Mouse (Mus musculus) midbrain, embryonic 16.5 days (tissue): ENCODE data around the gene Slc25a21. TPM values are rescaled to one million over a fixed set of nuclear protein-coding genes. Genes with fewer than 3 reads are reported as not detected.

Experiments used
- ATAC-seq: fragments of 200-750 bp; cut with Nextera tagmentation; 2 replicates; pipeline ENCODE4 v1.8.0; 2017; ENCODE audit warnings: moderate TSS enrichment
- H3K27ac ChIP-seq: fragments of 300-500 bp; sonication (generic); 2 replicates; pipeline ENCODE4 v1.5.1; 2014; ENCODE audit warnings: mild to moderate bottlenecking, low read length, mixed read lengths
- H3K27me3 ChIP-seq: fragments of 300-500 bp; sonication (generic); 2 replicates; pipeline ENCODE4 v1.6.1; 2014; ENCODE audit warnings: low read depth, low read length, mixed read lengths; ENCODE audit not compliant: control insufficient read depth, insufficient read depth
- H3K36me3 ChIP-seq: fragments of 300-500 bp; sonication (generic); 2 replicates; pipeline ENCODE4 v1.6.1; 2014; ENCODE audit warnings: mild to moderate bottlenecking, low read length, moderate library complexity, mixed read lengths; ENCODE audit not compliant: control insufficient read depth, insufficient read depth
- H3K4me1 ChIP-seq: fragments of 300-500 bp; sonication (generic); 2 replicates; pipeline ENCODE4 v1.6.1; 2014; ENCODE audit warnings: mild to moderate bottlenecking, low read length, mixed read lengths; ENCODE audit not compliant: control insufficient read depth, insufficient read depth
- H3K4me2 ChIP-seq: fragments of 300-500 bp; sonication (generic); 2 replicates; pipeline ENCODE4 v1.6.1; 2014; ENCODE audit warnings: mild to moderate bottlenecking, low read length, mixed read lengths
- H3K4me3 ChIP-seq: fragments of 300-500 bp; sonication (generic); 2 replicates; pipeline ENCODE4 v1.5.1; 2014; ENCODE audit warnings: low read depth, mild to moderate bottlenecking, low read length, moderate library complexity, mixed read lengths
- H3K9ac ChIP-seq: fragments of 300-500 bp; sonication (generic); 2 replicates; pipeline ENCODE4 v1.6.1; 2014; ENCODE audit warnings: low read depth, low read length, mixed read lengths
- H3K9me3 ChIP-seq: fragments of 300-500 bp; sonication (generic); replicated peaks from 2 replicates; pipeline ENCODE4 v1.6.1; 2014; ENCODE audit warnings: mild to moderate bottlenecking, low read length, mixed read lengths; ENCODE audit not compliant: control insufficient read depth, poor library complexity, severe bottlenecking
- WGBS: fragments of 180-500 bp; shearing (Covaris S2); extraction: QIAGEN DNeasy Blood & Tissue Kit; methylation state at CpG from one replicate; pipeline ENCODE4 v1.1.7; 2014; 5-methylcytosine and 5-hydroxymethylcytosine counted together
- polyA plus RNA-seq: library from polyadenylated mRNA; unstranded; fragments of >200 nt; fragmentation: Nextera tagmentation; extraction: Ambion mirVana; gene quantifications from 2 replicates; pipeline ENCODE4 v1.2.1, GENCODE M21; 2015

The Slc25a21 gene
- polyA plus RNA-seq, 1 experiment from 2014 or later, result 0.26 TPM

DNA sequence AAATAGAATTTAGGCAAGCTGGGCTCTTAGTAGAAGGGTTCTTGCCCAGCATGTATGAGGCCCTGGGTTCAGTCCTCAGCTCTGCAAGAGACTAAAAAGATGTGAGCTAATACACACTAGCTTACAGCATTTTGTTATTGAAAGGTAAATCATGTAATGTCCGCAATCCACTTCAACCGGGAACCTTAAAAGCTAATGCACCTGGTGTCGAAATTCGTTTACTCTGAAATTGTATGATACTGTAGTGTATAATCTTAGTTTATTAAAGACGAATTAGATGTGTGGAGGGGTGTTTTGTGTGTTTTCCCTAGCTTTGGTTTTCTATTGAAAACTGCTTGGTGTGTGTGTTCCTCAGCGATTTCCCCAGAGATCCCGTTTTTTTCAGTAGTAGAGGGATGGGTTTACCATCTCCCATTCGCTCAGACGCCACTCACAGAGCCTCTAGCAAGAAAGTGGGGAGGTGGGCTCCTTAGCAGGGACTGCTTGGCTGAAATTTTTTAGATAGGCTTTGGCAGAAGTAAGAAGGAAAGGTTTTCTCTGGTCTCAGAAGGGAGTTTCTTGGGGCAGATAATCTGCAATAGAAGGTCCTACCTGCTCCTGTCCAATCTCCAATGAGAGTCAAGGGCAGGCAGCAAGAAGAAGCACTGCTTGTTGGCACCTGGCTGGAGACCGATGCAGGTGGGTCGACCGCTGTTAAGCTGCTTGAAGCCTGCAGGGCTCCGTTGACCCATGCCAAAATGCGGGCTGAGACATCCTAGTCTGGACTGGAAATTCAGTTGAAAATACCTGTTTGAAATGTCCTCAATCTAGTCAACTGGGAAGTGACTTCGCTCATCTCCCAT lies 509.4 kb downstream of the Slc25a21 start:
- Histone ChIP-seq H3K4me2 (no peak overlapping the region), H3K9me3 (no peaks in the 10 kb centered on the region; the same call in 1 of the 2 replicates), H3K36me3 (no peaks in the 10 kb centered on the region), H3K27me3 (peaks cover 71% of the 10 kb centered on the region), H3K9ac (no peak overlapping the region), H3K4me3 (no peak overlapping the region), H3K4me1 (no peaks in the 10 kb centered on the region), H3K27ac (no peak overlapping the region)
- 4% methylated on average over 15 of the region's 15 CpGs for WGBS
- ATAC-seq, result no peak

DNA sequence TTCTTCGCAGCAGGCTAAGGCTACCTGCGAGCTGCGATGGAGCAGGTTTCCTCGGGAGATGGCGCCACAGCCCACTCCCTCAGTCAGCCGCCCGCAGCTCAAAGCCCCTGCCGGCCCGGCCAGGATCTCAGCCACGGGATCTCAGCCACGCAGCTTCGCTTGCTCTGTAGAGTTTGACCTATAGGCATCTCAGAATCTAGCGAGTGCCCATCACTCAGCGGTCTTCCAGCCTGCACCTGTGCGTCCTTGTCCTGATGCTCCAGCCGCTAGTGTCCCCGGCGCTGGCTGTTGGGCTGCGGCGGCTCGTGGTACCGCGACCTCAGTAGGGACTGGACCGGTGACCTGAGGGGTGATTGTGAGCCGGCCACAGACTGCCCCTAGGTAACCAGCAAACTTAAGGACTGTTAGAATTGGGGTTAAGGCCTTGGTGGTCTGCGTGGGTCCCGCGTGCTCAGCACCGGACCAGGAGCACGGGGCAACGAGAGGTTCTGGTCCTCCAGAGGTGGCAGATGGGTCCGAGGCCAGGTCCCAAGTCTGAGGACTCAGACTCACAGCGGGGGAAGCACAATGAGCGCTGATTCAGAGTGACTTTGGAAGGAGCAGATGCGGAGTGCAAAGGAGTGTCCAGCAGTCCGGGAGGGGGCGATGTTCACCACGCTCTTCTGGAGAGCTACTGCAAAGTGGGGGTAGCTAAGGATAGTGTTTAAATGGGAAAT lies 516.0 kb downstream of the Slc25a21 start:
- Histone ChIP-seq H3K27ac (no peak overlapping the region), H3K9me3 (no peaks in the 10 kb centered on the region), H3K4me1 (peaks cover 9% of the 10 kb centered on the region), H3K4me2 (peak overlapping the region; percentile 57), H3K9ac (0 out of 2 replicates have a peak overlapping the region, but pooled peaks have one; percentile 21), H3K27me3 (peaks cover 76% of the 10 kb centered on the region), H3K4me3 (peak overlapping the region; percentile 33), H3K36me3 (no peaks in the 10 kb centered on the region)
- under 1% methylated on average over 38 of the region's 38 CpGs for WGBS
- ATAC-seq, result peak; percentile 76

DNA sequence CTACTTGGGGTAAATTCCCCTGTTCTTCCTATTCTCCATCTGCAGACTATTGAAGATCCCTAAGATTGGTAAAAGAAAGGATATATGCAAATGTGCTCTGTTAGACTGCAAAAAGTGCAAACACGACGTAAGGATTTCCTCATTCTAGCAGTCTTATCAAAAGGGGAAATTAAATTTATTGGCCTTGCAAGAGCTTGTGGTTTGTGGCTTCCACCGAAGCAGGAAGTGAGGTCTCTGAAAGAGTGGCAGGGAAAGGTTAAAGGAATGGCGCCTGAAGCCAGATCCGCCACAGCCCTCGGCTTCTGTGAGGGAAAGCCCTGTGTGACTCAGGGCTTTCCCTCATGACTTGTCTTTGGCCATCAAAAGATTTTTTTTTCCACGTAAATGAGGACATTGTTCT lies 519.7 kb downstream of the Slc25a21 start:
- H3K4me2 ChIP-seq, result no peak overlapping the region
- peaks cover 44% of the 10 kb centered on the region for H3K27me3 ChIP-seq
- no peak overlapping the region for H3K9ac ChIP-seq
- 73% methylated on average over 7 of the region's 7 CpGs for WGBS
- H3K9me3 ChIP-seq, result no peaks in the 10 kb centered on the region
- peaks cover 9% of the 10 kb centered on the region for H3K4me1 ChIP-seq
- H3K27ac ChIP-seq, result no peak overlapping the region
- H3K4me3 ChIP-seq, result no peak overlapping the region
- no peaks in the 10 kb centered on the region for H3K36me3 ChIP-seq
- no peak for ATAC-seq

DNA sequence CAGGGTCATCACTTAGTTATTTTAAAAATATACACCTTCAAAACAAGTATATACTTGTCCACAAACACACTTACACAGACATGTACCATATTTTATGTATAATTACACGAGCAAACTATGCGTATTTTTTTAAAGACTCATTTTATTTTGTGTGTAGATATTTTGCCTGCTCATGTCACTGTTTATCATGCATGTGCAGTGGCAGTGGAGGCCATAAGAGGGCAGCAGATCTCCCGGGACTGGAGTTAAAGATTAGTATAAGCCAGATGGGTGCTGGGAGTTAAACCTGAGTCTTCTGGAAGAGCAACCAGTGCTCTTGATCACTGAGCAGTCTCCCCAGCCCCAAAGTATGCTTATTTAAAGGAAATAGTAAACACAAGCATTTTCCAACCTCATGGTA lies 522.5 kb downstream of the Slc25a21 start:
- no peak overlapping the region for H3K4me2 ChIP-seq
- ATAC-seq, result no peak
- no peaks in the 10 kb centered on the region for H3K4me1 ChIP-seq
- no peak overlapping the region for H3K4me3 ChIP-seq
- H3K36me3 ChIP-seq, result no peaks in the 10 kb centered on the region
- 39% methylated on average over 3 of the region's 3 CpGs for WGBS
- no peak overlapping the region for H3K27ac ChIP-seq
- H3K27me3 ChIP-seq, result peaks cover 16% of the 10 kb centered on the region
- H3K9me3 ChIP-seq, result no peaks in the 10 kb centered on the region
- no peak overlapping the region for H3K9ac ChIP-seq

DNA sequence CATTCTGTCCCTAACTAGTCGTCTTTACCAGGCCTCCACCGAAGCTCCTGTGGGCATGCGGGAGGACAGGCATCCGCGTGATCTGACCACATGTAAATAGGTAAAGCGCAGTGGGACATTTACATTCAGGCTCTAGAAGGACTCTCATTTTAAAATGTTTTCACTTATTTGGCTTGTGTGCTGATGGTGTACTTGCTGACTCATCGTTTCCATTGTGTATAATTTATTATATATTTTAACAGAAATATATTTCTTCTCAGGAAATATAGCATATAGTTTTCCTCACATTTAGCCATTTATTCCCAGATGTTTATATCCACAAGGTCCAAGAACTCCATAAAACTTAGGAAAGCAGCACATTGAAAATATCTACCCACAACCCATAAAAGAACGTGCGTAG lies 526.5 kb downstream of the Slc25a21 start:
- WGBS, result 92% methylated on average over 9 of the region's 9 CpGs

DNA sequence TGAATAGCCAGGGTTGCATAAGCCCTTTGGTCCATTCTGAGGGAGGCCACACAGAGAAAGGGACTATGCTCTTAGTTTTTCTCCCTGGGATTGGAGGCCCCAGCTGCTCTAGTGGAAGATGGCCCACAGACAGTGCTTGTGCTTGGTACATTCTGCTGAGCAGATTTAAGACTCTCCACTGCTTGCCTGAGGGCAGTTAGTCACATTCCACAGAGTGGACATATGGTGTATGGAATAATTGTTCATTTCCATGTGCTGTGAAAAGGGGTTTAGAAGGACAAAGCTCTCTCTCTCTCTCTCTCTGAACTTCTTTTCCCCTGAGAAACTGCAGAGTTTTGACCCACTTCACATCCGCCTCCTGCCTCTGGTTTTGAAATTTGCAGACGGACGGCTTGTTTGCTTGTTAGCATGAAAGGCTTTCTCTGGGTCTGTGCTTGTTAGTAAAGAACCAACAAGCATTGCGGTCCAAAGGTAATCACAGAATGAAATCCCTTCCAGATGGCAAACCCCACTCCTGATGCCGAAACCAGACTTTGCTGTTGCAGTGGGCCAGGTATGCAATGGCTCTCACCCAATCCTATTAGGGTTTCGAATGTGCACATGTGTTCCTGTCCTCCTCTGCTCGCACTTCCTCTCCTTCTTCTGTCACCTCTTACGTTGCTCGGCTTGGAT lies 527.7 kb downstream of the Slc25a21 start:
- Histone ChIP-seq H3K9ac (no peak overlapping the region), H3K4me1 (no peaks in the 10 kb centered on the region), H3K4me3 (no peak overlapping the region), H3K27me3 (no peaks in the 10 kb centered on the region), H3K9me3 (no peaks in the 10 kb centered on the region), H3K4me2 (no peak overlapping the region), H3K36me3 (no peaks in the 10 kb centered on the region), H3K27ac (no peak overlapping the region)
- 70% methylated on average over 9 of the region's 9 CpGs for WGBS
- no peak for ATAC-seq

More for the DNA sequence above, 526.5 kb downstream of the Slc25a21 start:
- Histone ChIP-seq H3K9me3 (no peaks in the 10 kb centered on the region), H3K27me3 (no peaks in the 10 kb centered on the region), H3K4me2 (no peak overlapping the region), H3K36me3 (no peaks in the 10 kb centered on the region), H3K9ac (no peak overlapping the region), H3K4me3 (no peak overlapping the region), H3K4me1 (no peaks in the 10 kb centered on the region), H3K27ac (no peak overlapping the region)
- ATAC-seq, result no peak

Other genes with a start within 250 kb of the Slc25a21 start
- 27.3 and 29.9 TPM in 2 replicates for gene Prps1l3, start 32.9 kb upstream of the Slc25a21 start, polyA plus RNA-seq
- gene Mipol1, start 33.0 kb upstream of the Slc25a21 start, polyA plus RNA-seq, result 3.8 and 4.5 TPM in 2 replicates